Mouse (Mus musculus) kidney, adult 2 months (tissue): ENCODE measurements around the gene Nrcam.

Source experiments
- CTCF ChIP-seq: fragments of 200-500 bp; conservative IDR thresholded peaks from 2 replicates; pipeline ENCODE4 v1.5.1; 2011; ENCODE audit warnings: low read depth, mild to moderate bottlenecking, control low read depth, low read length, moderate library complexity, mixed read lengths; ENCODE audit not compliant: insufficient read depth, insufficient read length
- POLR2A ChIP-seq: fragments of 200-500 bp; IDR thresholded peaks from one replicate; pipeline ENCODE4 v1.6.1; 2011; ENCODE audit warnings: low read depth, low read length, control low read depth

DNA sequence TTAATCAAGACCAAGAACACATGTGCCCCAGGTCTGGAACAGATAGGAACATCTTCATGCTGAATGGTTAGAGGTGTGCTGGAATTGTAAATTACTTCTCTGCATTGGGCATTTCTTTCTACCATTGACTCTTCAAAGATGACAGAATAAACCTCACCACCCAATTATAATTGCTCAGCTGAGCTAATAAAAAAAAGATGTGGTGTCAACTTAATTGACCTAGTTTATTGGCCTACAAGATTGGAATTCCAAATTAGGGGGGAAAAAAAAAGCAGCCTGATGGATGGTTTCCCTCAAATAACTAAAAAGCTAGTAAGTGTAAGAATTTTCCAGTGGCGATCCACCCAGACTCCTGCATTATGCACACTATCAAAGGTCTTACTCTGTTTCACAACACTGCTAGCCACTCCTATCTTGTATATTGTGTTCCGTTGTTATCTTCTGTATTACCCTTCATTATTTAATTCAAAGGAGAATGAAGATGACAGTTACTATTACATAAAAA, 8.5 kb downstream of the Nrcam start:
- no peak for TF ChIP-seq CTCF
- TF ChIP-seq POLR2A: no peak
